Mouse (Mus musculus) embryonic facial prominence, embryonic 11.5 days (tissue): ENCODE measurements at regions not wholly inside any gene's neighbourhood (a gene's known extent, or its start where the extent isn't known, plus 50 kb on each side); places are given as distances from the start of the nearest gene placed in this dataset.

Source experiments
- ATAC-seq: fragments of 200-750 bp; cut with Nextera tagmentation; replicated peaks from 2 replicates; pipeline ENCODE4 v1.8.0; 2017; ENCODE audit warnings: low read depth; ENCODE audit not compliant: insufficient number of reproducible peaks, low FRiP score, low TSS enrichment
- DNase-seq: peaks from one replicate; pipeline ENCODE4 v3.0.0-alpha.2; 2015; ENCODE audit warnings: low spot score
- H3K27ac ChIP-seq: fragments of 300-500 bp; sonication (generic); replicated peaks from 2 replicates; pipeline ENCODE4 v1.5.1; 2014; ENCODE audit warnings: mild to moderate bottlenecking, low read depth, low read length, control low read depth
- H3K27me3 ChIP-seq: fragments of 300-500 bp; sonication (generic); 2 replicates; pipeline ENCODE4 v1.6.1; 2014; ENCODE audit warnings: mild to moderate bottlenecking, low read length, moderate library complexity, mixed read lengths; ENCODE audit not compliant: control insufficient read depth, insufficient read depth
- H3K36me3 ChIP-seq: fragments of 300-500 bp; sonication (generic); replicated peaks from 2 replicates; pipeline ENCODE4 v1.6.1; 2014; ENCODE audit warnings: low read depth, mild to moderate bottlenecking, low read length, moderate library complexity, mixed read lengths; ENCODE audit not compliant: control insufficient read depth, insufficient read depth
- H3K4me1 ChIP-seq: fragments of 300-500 bp; sonication (generic); 2 replicates; pipeline ENCODE4 v1.6.1; 2014; ENCODE audit warnings: low read length, mixed read lengths; ENCODE audit not compliant: control insufficient read depth, insufficient read depth
- H3K4me2 ChIP-seq: fragments of 300-500 bp; sonication (generic); 2 replicates; pipeline ENCODE4 v1.6.1; 2014; ENCODE audit warnings: low read depth, mild to moderate bottlenecking, control low read depth, low read length, moderate library complexity
- H3K4me3 ChIP-seq: fragments of 300-500 bp; sonication (generic); 2 replicates; pipeline ENCODE4 v1.5.1; 2014; ENCODE audit warnings: low read depth, low read length, control low read depth
- H3K9ac ChIP-seq: fragments of 300-500 bp; sonication (generic); replicated peaks from 2 replicates; pipeline ENCODE4 v1.6.1; 2014; ENCODE audit warnings: mild to moderate bottlenecking, control low read depth, low read length
- H3K9me3 ChIP-seq: fragments of 300-500 bp; sonication (generic); replicated peaks from 2 replicates; pipeline ENCODE4 v1.6.1; 2016; ENCODE audit warnings: mild to moderate bottlenecking, low read length, inconsistent platforms, mixed read lengths; ENCODE audit not compliant: control insufficient read depth
- WGBS: fragments of 180-500 bp; shearing (Covaris S2); extraction: QIAGEN DNeasy Blood & Tissue Kit; methylation state at CpG from one replicate; pipeline ENCODE4 v1.1.7; 2014; 5-methylcytosine and 5-hydroxymethylcytosine counted together

DNA sequence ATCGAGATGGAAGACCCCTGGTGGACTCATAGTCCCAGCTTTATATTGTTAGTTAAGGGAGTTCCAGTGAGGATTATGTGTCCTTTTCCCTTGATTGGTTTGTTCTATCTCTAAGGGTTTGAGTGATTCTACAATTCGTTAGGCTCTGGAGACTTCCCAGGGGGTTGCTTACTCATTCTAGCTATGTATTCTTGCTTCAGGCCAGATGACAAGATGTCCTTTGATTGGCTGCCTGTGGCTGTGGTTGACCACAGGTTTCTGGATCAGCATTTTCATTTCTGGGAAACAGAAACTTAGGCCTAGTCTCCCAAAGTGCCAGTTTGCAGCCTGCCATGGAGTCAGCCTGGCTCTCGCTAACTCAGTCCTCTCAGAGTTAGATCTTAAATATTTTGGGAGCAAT, 119.3 kb upstream of the H2al1n start:
- DNase-seq (no peak), ATAC-seq (no peak)
- 90% methylated on average over 3 of the region's 3 CpGs for WGBS
- H3K27me3 ChIP-seq: no peaks in the 10 kb centered on the region
- H3K9ac ChIP-seq: no peak overlapping the region
- H3K9me3 ChIP-seq: no peaks in the 10 kb centered on the region
- H3K4me1 ChIP-seq: no peaks in the 10 kb centered on the region
- no peak overlapping the region for H3K4me3 ChIP-seq
- H3K4me2 ChIP-seq: no peak overlapping the region
- no peaks in the 10 kb centered on the region for H3K36me3 ChIP-seq
- H3K27ac ChIP-seq: no peak overlapping the region

DNA sequence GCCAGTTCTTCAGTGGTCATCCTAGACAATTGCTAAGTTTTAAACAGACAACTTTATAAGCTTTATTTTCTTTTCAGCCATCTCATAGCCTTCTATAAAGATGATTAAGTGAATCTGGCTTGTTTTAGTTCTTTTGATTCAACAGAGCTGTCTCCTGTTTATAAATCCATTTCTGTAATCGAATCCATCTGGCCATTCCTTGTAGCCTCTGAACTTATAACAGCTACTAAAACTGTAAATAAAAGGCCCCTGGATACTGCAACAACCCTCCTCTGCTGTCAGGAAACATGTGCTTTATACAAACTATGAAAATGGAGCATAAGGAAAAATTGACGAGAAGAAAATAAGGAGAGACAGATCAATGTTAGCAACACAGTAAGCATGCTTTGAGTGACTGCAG, 77.4 kb upstream of the H2al1n start:
- no peaks in the 10 kb centered on the region for H3K36me3 ChIP-seq
- no peak overlapping the region for H3K27ac ChIP-seq
- H3K9me3 ChIP-seq: no peaks in the 10 kb centered on the region
- DNase-seq (peak; percentile 43), ATAC-seq (no peak)
- H3K4me2 ChIP-seq: no peak overlapping the region
- H3K4me3 ChIP-seq: no peak overlapping the region
- H3K4me1 ChIP-seq: no peaks in the 10 kb centered on the region
- H3K9ac ChIP-seq: no peak overlapping the region
- no peaks in the 10 kb centered on the region for H3K27me3 ChIP-seq
- WGBS: 61% methylated on average over 2 of the region's 2 CpGs

- Histone ChIP-seq H3K4me2 (no peak overlapping the region), H3K36me3 (no peaks in the 10 kb centered on the region), H3K9ac (no peak overlapping the region), H3K4me1 (no peaks in the 10 kb centered on the region), H3K9me3 (no peaks in the 10 kb centered on the region), H3K27me3 (no peaks in the 10 kb centered on the region), H3K4me3 (no peak overlapping the region), H3K27ac (no peak overlapping the region)
- 78% methylated on average over 2 of the region's 2 CpGs for WGBS
- no peak for DNase-seq
- ATAC-seq: no peak
Observed at GRCm38 (mm10) chrX:14134600-14134999, 76.3 kb upstream of the H2al1n start.

DNA sequence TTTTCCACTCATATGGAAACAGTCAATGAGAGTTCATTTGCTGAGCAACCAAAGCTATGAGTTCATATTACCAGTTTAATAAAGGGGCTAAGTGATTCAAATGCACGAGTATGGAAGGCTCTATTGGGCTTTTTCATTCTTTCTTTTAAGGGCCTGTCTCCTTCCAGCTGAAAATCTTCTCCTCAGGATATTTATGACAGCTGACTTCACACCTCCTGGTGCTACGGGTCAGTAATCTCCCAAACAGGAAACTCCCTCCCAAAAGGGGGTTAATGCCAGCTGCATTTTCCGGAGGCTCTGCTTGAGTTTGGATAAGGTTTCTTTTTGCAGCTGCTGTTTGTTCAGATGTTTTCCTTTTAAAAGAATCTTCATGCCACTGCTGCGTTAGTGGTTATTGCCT, 72.5 kb upstream of the H2al1n start:
- no peak overlapping the region for H3K4me2 ChIP-seq
- ATAC-seq (no peak), DNase-seq (peak; percentile 40)
- H3K27me3 ChIP-seq: no peaks in the 10 kb centered on the region
- H3K9me3 ChIP-seq: no peaks in the 10 kb centered on the region
- H3K27ac ChIP-seq: no peak overlapping the region
- WGBS: 27% methylated on average over 4 of the region's 4 CpGs
- no peaks in the 10 kb centered on the region for H3K4me1 ChIP-seq
- no peak overlapping the region for H3K4me3 ChIP-seq
- no peak overlapping the region for H3K9ac ChIP-seq
- H3K36me3 ChIP-seq: no peaks in the 10 kb centered on the region
